In the genomic region with DNA sequence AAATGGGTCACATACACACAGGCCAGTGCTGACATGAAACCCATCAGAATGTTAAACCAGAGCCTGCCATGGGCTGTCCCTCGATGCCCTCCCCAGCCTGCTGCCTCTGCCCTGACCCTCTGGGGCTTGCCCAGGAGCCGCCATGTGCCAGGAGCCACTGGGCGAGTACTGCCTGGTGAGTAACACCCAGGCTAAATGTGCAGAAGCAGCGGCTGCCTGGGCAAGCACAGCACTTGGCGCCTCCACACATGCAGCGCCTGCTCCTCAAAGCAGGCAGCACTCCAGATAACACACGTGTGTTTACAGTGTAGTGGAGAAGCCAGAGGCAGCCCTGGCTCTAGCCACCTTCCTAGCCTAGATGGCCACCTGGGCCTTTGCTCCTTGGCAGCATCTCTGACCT, we compare ENCODE assay signal across 12 mouse cellular contexts. TPM values are rescaled to one million over a fixed set of nuclear protein-coding genes. Genes with fewer than 3 reads are reported as not detected.
DNase-seq lines count a peak whose midpoint lies in the region; ATAC-seq and TF ChIP-seq lines count a peak whose summit lies in the region.
"Had no signal": no experiment of that assay in that cellular context is flagged by ENCODE, and none has a peak within 500 bp of the region (broad histone marks: within the 10 kb centered on the region; RNA-seq: fewer than 3 reads in every experiment).

No protein-coding gene starts in this region.

- H3K27me3 ChIP-seq in heart, embryonic 15.5 days, result no peaks in the 10 kb centered on the region
- H3K27me3 ChIP-seq: liver, embryonic 13.5 days had no signal

- H3K4me3 ChIP-seq in layer of hippocampus, adult 2 months, result no peak overlapping the region
- no peak overlapping the region for H3K4me3 ChIP-seq in heart, embryonic 15.5 days
- H3K4me3 ChIP-seq: liver, embryonic 13.5 days had no signal

- H3K27ac ChIP-seq in layer of hippocampus, adult 2 months, result peak overlapping the region; percentile 87
- H3K27ac ChIP-seq in heart, embryonic 15.5 days, result peak overlapping the region; percentile 84

- TF ChIP-seq CTCF in layer of hippocampus, adult 2 months (conservative IDR thresholded peaks at IDR 0.05), result no peak

- H3K36me3 ChIP-seq in heart, embryonic 15.5 days, result no peaks in the 10 kb centered on the region

- peaks cover 79% of the 10 kb centered on the region for H3K4me1 ChIP-seq in heart, embryonic 15.5 days (replicated peaks)

- H3K9me3 ChIP-seq in heart, embryonic 15.5 days (replicated peaks), result no peaks in the 10 kb centered on the region
- H3K9me3 ChIP-seq: liver, embryonic 13.5 days had no signal

- peak; percentile 25 for DNase-seq in adrenal gland, postnatal 10 days
- no peak for DNase-seq in adrenal gland, postnatal 25 days
- no peak for DNase-seq in layer of hippocampus, adult 2 months (ENCODE audit: low spot score in 2 of 2)
- no peak for DNase-seq in layer of hippocampus, postnatal 10 days (ENCODE audit: low spot score in 2 of 2)
- DNase-seq in fat pad, adult 2 months (ENCODE audit: extremely low read depth, low read depth, low spot score), result peak; percentile 45
- DNase-seq in kidney, postnatal 10 days, result no peak
- no peak for DNase-seq in urinary bladder, adult 18-20 months (ENCODE audit: low spot score in 2 of 2)
- DNase-seq: kidney, adult 11 months; liver, embryonic 13.5 days; thymus, postnatal 36 days had no signal

- no peak overlapping the region for H3K4me2 ChIP-seq in heart, embryonic 15.5 days
- H3K4me2 ChIP-seq: liver, embryonic 13.5 days; midbrain, embryonic 11.5 days had no signal

- H3K9ac ChIP-seq in heart, embryonic 15.5 days, result no peak overlapping the region
- H3K9ac ChIP-seq: liver, embryonic 13.5 days had no signal

- no peak for ATAC-seq in heart, embryonic 15.5 days (replicated peaks; ENCODE audit: insufficient number of reproducible peaks, insufficient read depth, low FRiP score, low read depth)

- 48% methylated on average over 7 of the region's 7 CpGs for WGBS in heart, embryonic 15.5 days

RNA-seq across cellular contexts. Expression of a gene that starts 8.2 kb away (rescaled TPM):
- total RNA-seq in adrenal gland, postnatal 10 days (2021), result 10 to 100 TPM; 28.3 to 38.3 TPM
- total RNA-seq in adrenal gland, postnatal 25 days (2021), result 23.9 and 27.7 TPM in 2 replicates
- total RNA-seq in layer of hippocampus, adult 2 months (2021), result 100 to 1,000 TPM; 210 TPM
- total RNA-seq in layer of hippocampus, postnatal 10 days (2021), result 100 to 1,000 TPM; 254 to 265 TPM
- polyA plus RNA-seq in heart, embryonic 15.5 days (2015; fragmentation: Nextera tagmentation; extraction: Ambion mirVana), result 10.1 and 15.7 TPM in 2 replicates

Comparison
In these comparisons a context has a peak if more than half of its experiments do, and no peak if none do; other contexts are left out.
1. DNase-seq: peak in adrenal gland, postnatal 10 days (single experiment) and fat pad, adult 2 months (single experiment); none in adrenal gland, postnatal 25 days (single experiment), layer of hippocampus, adult 2 months (0 of 2), layer of hippocampus, postnatal 10 days (0 of 2), kidney, postnatal 10 days (single experiment) and urinary bladder, adult 18-20 months (0 of 2).